Mouse (Mus musculus) layer of hippocampus, postnatal 25 days (tissue): Measurements from ENCODE around the gene Tmem175. TPM values are rescaled to one million over a fixed set of nuclear protein-coding genes. Genes with fewer than 3 reads are reported as not detected.

Experiments
- DNase-seq, 2 experiments: peaks; one replicate each; pipeline ENCODE4 v3.0.0; 2022; ENCODE audit warnings: mixed read lengths in 2 of 2, low spot score in 1 of 2; ENCODE audit errors: extremely low spot score in 1 of 2
- total RNA-seq, 2 experiments: library from RNA; stranded (reverse); gene quantifications; 2 replicates each; pipeline ENCODE4 v1.2.3; 2021

The Tmem175 gene
- total RNA-seq, 2 experiments from 2014 or later, result 39.6 to 47.4 TPM

- no peak for DNase-seq
Observed at GRCm38 (mm10) chr5:108676772-108677498, 47.4 kb downstream of the Tmem175 start.

GRCm38 (mm10) chr5:108677605-108678295, 48.2 kb downstream of the Tmem175 start:
- DNase-seq, result peak; percentile 65 to 70

GRCm38 (mm10) chr5:108678296-108678854, 48.8 kb downstream of the Tmem175 start:
- DNase-seq, result no peak

- no peak for DNase-seq
Observed at GRCm38 (mm10) chr5:108679909-108680308, 50.3 kb downstream of the Tmem175 start.

GRCm38 (mm10) chr5:108680871-108681270, 51.3 kb downstream of the Tmem175 start:
- DNase-seq, result no peak

GRCm38 (mm10) chr5:108689091-108689490, 59.5 kb downstream of the Tmem175 start:
- no peak for DNase-seq

GRCm38 (mm10) chr5:108691152-108691551, 61.6 kb downstream of the Tmem175 start:
- DNase-seq, result no peak

GRCm38 (mm10) chr5:108692271-108692670, 62.7 kb downstream of the Tmem175 start, which contains the start of gene Fgfrl1:
Gene Fgfrl1, plus strand, starts transcription at chr5:108692382.
- peak in 1 of 2 experiments; percentile 59 for DNase-seq

GRCm38 (mm10) chr5:108693872-108694288, 64.3 kb downstream of the Tmem175 start:
- peak in 1 of 2 experiments; percentile 60 for DNase-seq

GRCm38 (mm10) chr5:108694352-108695261, 65.0 kb downstream of the Tmem175 start:
- peak in 1 of 2 experiments; percentile 56 for DNase-seq

GRCm38 (mm10) chr5:108695861-108696260, 66.3 kb downstream of the Tmem175 start:
- no peak for DNase-seq

- DNase-seq, result no peak
Observed at GRCm38 (mm10) chr5:108696542-108696941, 67.0 kb downstream of the Tmem175 start.

GRCm38 (mm10) chr5:108697341-108697753, 67.8 kb downstream of the Tmem175 start:
- peak in 1 of 2 experiments; percentile 38 for DNase-seq

Other genes starting within 250 kb of the Tmem175 start
- gene Pde6b, start 241.4 kb upstream of the Tmem175 start, total RNA-seq, result under 1 TPM; 0.25 to 0.33 TPM
- gene Atp5k, start 195.3 kb upstream of the Tmem175 start, total RNA-seq, result 100 to 1,000 TPM; 299 to 306 TPM
- 1 to 10 TPM in 1 of 2 experiments, under 1 TPM in 1; 0.56 to 1.0 TPM for gene Mfsd7a, start 180.9 kb upstream of the Tmem175 start, total RNA-seq
- 10 to 100 TPM; 48.3 to 53.4 TPM for gene Pcgf3, start 168.5 kb upstream of the Tmem175 start, total RNA-seq
- gene Cplx1, start 79.7 kb upstream of the Tmem175 start, total RNA-seq, result 100 to 1,000 TPM; 519 to 570 TPM
- 100 to 1,000 TPM in 1 of 2 experiments, 10 to 100 TPM in 1; 95.7 to 103 TPM for gene Gak, start within 50 bp of the Tmem175 start, total RNA-seq
- 10 to 100 TPM; 10.4 to 19.6 TPM for gene Idua, start 30.6 kb downstream of the Tmem175 start, total RNA-seq
- 10 to 100 TPM; 44.5 to 54.9 TPM for gene Dgkq, start 39.9 kb downstream of the Tmem175 start, total RNA-seq
- 1 to 10 TPM; 1.2 to 1.6 TPM for gene Slc26a1, start 45.8 kb downstream of the Tmem175 start, total RNA-seq
- gene Fgfrl1, start 62.6 kb downstream of the Tmem175 start, total RNA-seq, result 10 to 100 TPM; 23.5 to 31.4 TPM
- not detected for gene Rnf212, start 145.2 kb downstream of the Tmem175 start, total RNA-seq
- not detected for gene Tmed11, start 165.6 kb downstream of the Tmem175 start, total RNA-seq
- gene Vmn2r8, start 179.1 kb downstream of the Tmem175 start, total RNA-seq, result not detected
- not detected for gene Vmn2r9, start 222.8 kb downstream of the Tmem175 start, total RNA-seq